Mouse (Mus musculus): ENCODE measurements around the gene Tmem100. TPM values are rescaled to one million over a fixed set of nuclear protein-coding genes. Genes with fewer than 3 reads are reported as not detected.
A peak's percentile ranks its signal among the peaks of the same experiment; 100 is the strongest.

Tmem100 gene
- polyA plus RNA-seq, 1 experiment from 2014 or later: 17.7 TPM

- no peaks in the 10 kb centered on the region for H3K4me1 ChIP-seq (ENCODE audit: control insufficient read depth, insufficient read depth, low read length)
- no peaks in the 10 kb centered on the region for H3K36me3 ChIP-seq (replicated peaks; ENCODE audit: control insufficient read depth, insufficient read depth, low read depth, low read length)
- no peaks in the 10 kb centered on the region for H3K9me3 ChIP-seq (replicated peaks; ENCODE audit: control insufficient read depth, low read length)
- no peak for DNase-seq (ENCODE audit: low spot score)
- no peak overlapping the region for H3K4me3 ChIP-seq (ENCODE audit: low read depth, low read length)
- WGBS: 56% methylated on average over 14 of the region's 14 CpGs
- no peaks in the 10 kb centered on the region for H3K27me3 ChIP-seq (ENCODE audit: control insufficient read depth, insufficient read depth, low read length)
- no peak overlapping the region for H3K4me2 ChIP-seq (ENCODE audit: low read depth, low read length)
- no peak overlapping the region for H3K27ac ChIP-seq (replicated peaks; ENCODE audit: low read depth, low read length)
- no peak overlapping the region for H3K9ac ChIP-seq (replicated peaks; ENCODE audit: low read length)
- ATAC-seq (replicated peaks; ENCODE audit: insufficient number of reproducible peaks, low FRiP score, low TSS enrichment, low read depth): no peak
These were observed 4.0 kb upstream of the Tmem100 start for GRCm38 (mm10) chr11:90025891-90026801.

- Histone ChIP-seq H3K9me3 (replicated peaks; ENCODE audit: control insufficient read depth, low read length) (no peaks in the 10 kb centered on the region), H3K4me2 (ENCODE audit: low read depth, low read length) (no peak overlapping the region), H3K9ac (replicated peaks; ENCODE audit: low read length) (no peak overlapping the region), H3K4me3 (ENCODE audit: low read depth, low read length) (no peak overlapping the region), H3K27me3 (ENCODE audit: control insufficient read depth, insufficient read depth, low read length) (no peaks in the 10 kb centered on the region), H3K27ac (replicated peaks; ENCODE audit: low read depth, low read length) (no peak overlapping the region), H3K36me3 (replicated peaks; ENCODE audit: control insufficient read depth, insufficient read depth, low read depth, low read length) (no peaks in the 10 kb centered on the region), H3K4me1 (ENCODE audit: control insufficient read depth, insufficient read depth, low read length) (peaks cover 2% of the 10 kb centered on the region; the same call in 1 of the 2 replicates)
- 49% methylated on average over 5 of the region's 5 CpGs for WGBS
- peak; percentile 14 for DNase-seq (ENCODE audit: low spot score)
- no peak for ATAC-seq (replicated peaks; ENCODE audit: insufficient number of reproducible peaks, low FRiP score, low TSS enrichment, low read depth)
These were observed 3.4 kb upstream of the Tmem100 start for GRCm38 (mm10) chr11:90026802-90027174.

GRCm38 (mm10) chr11:90027216-90027615 lies 2.9 kb upstream of the Tmem100 start:
- DNase-seq (ENCODE audit: low spot score): peak; percentile 50
- Histone ChIP-seq H3K9ac (replicated peaks; ENCODE audit: low read length) (no peak overlapping the region), H3K36me3 (replicated peaks; ENCODE audit: control insufficient read depth, insufficient read depth, low read depth, low read length) (no peaks in the 10 kb centered on the region), H3K27ac (replicated peaks; ENCODE audit: low read depth, low read length) (no peak overlapping the region), H3K27me3 (ENCODE audit: control insufficient read depth, insufficient read depth, low read length) (no peaks in the 10 kb centered on the region), H3K9me3 (replicated peaks; ENCODE audit: control insufficient read depth, low read length) (no peaks in the 10 kb centered on the region), H3K4me2 (ENCODE audit: low read depth, low read length) (no peak overlapping the region), H3K4me1 (ENCODE audit: control insufficient read depth, insufficient read depth, low read length) (peaks cover 2% of the 10 kb centered on the region; the same call in 1 of the 2 replicates), H3K4me3 (ENCODE audit: low read depth, low read length) (no peak overlapping the region)
- ATAC-seq (replicated peaks; ENCODE audit: insufficient number of reproducible peaks, low FRiP score, low TSS enrichment, low read depth): no peak
- 35% methylated on average over 7 of the region's 7 CpGs for WGBS

GRCm38 (mm10) chr11:90028746-90029145 lies 1.4 kb upstream of the Tmem100 start:
- WGBS: 91% methylated on average over 8 of the region's 8 CpGs
- H3K9ac ChIP-seq (replicated peaks; ENCODE audit: low read length): no peak overlapping the region
- H3K27me3 ChIP-seq (ENCODE audit: control insufficient read depth, insufficient read depth, low read length): no peaks in the 10 kb centered on the region
- no peaks in the 10 kb centered on the region for H3K36me3 ChIP-seq (replicated peaks; ENCODE audit: control insufficient read depth, insufficient read depth, low read depth, low read length)
- H3K27ac ChIP-seq (replicated peaks; ENCODE audit: low read depth, low read length): no peak overlapping the region
- H3K4me3 ChIP-seq (ENCODE audit: low read depth, low read length): no peak overlapping the region
- H3K9me3 ChIP-seq (replicated peaks; ENCODE audit: control insufficient read depth, low read length): no peaks in the 10 kb centered on the region
- peaks cover 2% of the 10 kb centered on the region; the same call in 1 of the 2 replicates for H3K4me1 ChIP-seq (ENCODE audit: control insufficient read depth, insufficient read depth, low read length)
- DNase-seq (ENCODE audit: low spot score): no peak
- no peak overlapping the region for H3K4me2 ChIP-seq (ENCODE audit: low read depth, low read length)
- ATAC-seq (replicated peaks; ENCODE audit: insufficient number of reproducible peaks, low FRiP score, low TSS enrichment, low read depth): no peak

GRCm38 (mm10) chr11:90029354-90029753 lies 794 bp upstream of the Tmem100 start:
- H3K36me3 ChIP-seq (replicated peaks; ENCODE audit: control insufficient read depth, insufficient read depth, low read depth, low read length): no peaks in the 10 kb centered on the region
- peaks cover 2% of the 10 kb centered on the region; the same call in 1 of the 2 replicates for H3K4me1 ChIP-seq (ENCODE audit: control insufficient read depth, insufficient read depth, low read length)
- peak overlapping the region; percentile 24; the same call in 1 of the 2 replicates for H3K4me2 ChIP-seq (ENCODE audit: low read depth, low read length)
- ATAC-seq (replicated peaks; ENCODE audit: insufficient number of reproducible peaks, low FRiP score, low TSS enrichment, low read depth) (peak; percentile 27; the same call in 1 of the 2 replicates), DNase-seq (ENCODE audit: low spot score) (peak; percentile 78)
- WGBS: 33% methylated on average over 10 of the region's 10 CpGs
- H3K9ac ChIP-seq (replicated peaks; ENCODE audit: low read length): no peak overlapping the region
- no peak overlapping the region for H3K4me3 ChIP-seq (ENCODE audit: low read depth, low read length)
- H3K27ac ChIP-seq (replicated peaks; ENCODE audit: low read depth, low read length): no peak overlapping the region
- H3K9me3 ChIP-seq (replicated peaks; ENCODE audit: control insufficient read depth, low read length): no peaks in the 10 kb centered on the region
- H3K27me3 ChIP-seq (ENCODE audit: control insufficient read depth, insufficient read depth, low read length): no peaks in the 10 kb centered on the region

- Histone ChIP-seq H3K4me3 (ENCODE audit: low read depth, low read length) (peak overlapping the region; percentile 36), H3K4me2 (ENCODE audit: low read depth, low read length) (peak overlapping the region; percentile 40), H3K9me3 (replicated peaks; ENCODE audit: control insufficient read depth, low read length) (no peaks in the 10 kb centered on the region), H3K9ac (replicated peaks; ENCODE audit: low read length) (peak overlapping the region; percentile 48), H3K36me3 (replicated peaks; ENCODE audit: control insufficient read depth, insufficient read depth, low read depth, low read length) (no peaks in the 10 kb centered on the region), H3K4me1 (ENCODE audit: control insufficient read depth, insufficient read depth, low read length) (peaks cover 2% of the 10 kb centered on the region; the same call in 1 of the 2 replicates), H3K27me3 (ENCODE audit: control insufficient read depth, insufficient read depth, low read length) (no peaks in the 10 kb centered on the region), H3K27ac (replicated peaks; ENCODE audit: low read depth, low read length) (no peak overlapping the region)
- ATAC-seq (replicated peaks; ENCODE audit: insufficient number of reproducible peaks, low FRiP score, low TSS enrichment, low read depth): no peak
- WGBS: under 1% methylated on average over 15 of the region's 15 CpGs
- peak; percentile 88 for DNase-seq (ENCODE audit: low spot score)
These were observed 409 bp downstream of the Tmem100 start for GRCm38 (mm10) chr11:90030557-90030956.

- Histone ChIP-seq H3K9me3 (replicated peaks; ENCODE audit: control insufficient read depth, low read length) (no peaks in the 10 kb centered on the region), H3K4me2 (ENCODE audit: low read depth, low read length) (peak overlapping the region; percentile 40), H3K27me3 (ENCODE audit: control insufficient read depth, insufficient read depth, low read length) (no peaks in the 10 kb centered on the region), H3K36me3 (replicated peaks; ENCODE audit: control insufficient read depth, insufficient read depth, low read depth, low read length) (no peaks in the 10 kb centered on the region), H3K27ac (replicated peaks; ENCODE audit: low read depth, low read length) (no peak overlapping the region), H3K4me3 (ENCODE audit: low read depth, low read length) (peak overlapping the region; percentile 36), H3K9ac (replicated peaks; ENCODE audit: low read length) (peak overlapping the region; percentile 48), H3K4me1 (ENCODE audit: control insufficient read depth, insufficient read depth, low read length) (peaks cover 2% of the 10 kb centered on the region; the same call in 1 of the 2 replicates)
- ATAC-seq (replicated peaks; ENCODE audit: insufficient number of reproducible peaks, low FRiP score, low TSS enrichment, low read depth): no peak
- 22% methylated on average over 7 of the region's 7 CpGs for WGBS
- no peak for DNase-seq (ENCODE audit: low spot score)
These were observed 928 bp downstream of the Tmem100 start for GRCm38 (mm10) chr11:90031076-90031475.

GRCm38 (mm10) chr11:90032807-90033206 lies 2.7 kb downstream of the Tmem100 start:
- H3K4me3 ChIP-seq (ENCODE audit: low read depth, low read length): no peak overlapping the region
- no peaks in the 10 kb centered on the region; the same call in 1 of the 2 replicates for H3K9me3 ChIP-seq (replicated peaks; ENCODE audit: control insufficient read depth, low read length)
- H3K27me3 ChIP-seq (ENCODE audit: control insufficient read depth, insufficient read depth, low read length): no peaks in the 10 kb centered on the region
- WGBS: 19% methylated on average over 8 of the region's 8 CpGs
- H3K4me2 ChIP-seq (ENCODE audit: low read depth, low read length): no peak overlapping the region
- no peak overlapping the region for H3K27ac ChIP-seq (replicated peaks; ENCODE audit: low read depth, low read length)
- peaks cover 2% of the 10 kb centered on the region; the same call in 1 of the 2 replicates for H3K4me1 ChIP-seq (ENCODE audit: control insufficient read depth, insufficient read depth, low read length)
- no peak for ATAC-seq (replicated peaks; ENCODE audit: insufficient number of reproducible peaks, low FRiP score, low TSS enrichment, low read depth)
- DNase-seq (ENCODE audit: low spot score): peak; percentile 40
- no peak overlapping the region; the same call in 1 of the 2 replicates for H3K9ac ChIP-seq (replicated peaks; ENCODE audit: low read length)
- H3K36me3 ChIP-seq (replicated peaks; ENCODE audit: control insufficient read depth, insufficient read depth, low read depth, low read length): no peaks in the 10 kb centered on the region

Data from embryonic facial prominence, embryonic 11.5 days (tissue).